Mouse (Mus musculus) liver, embryonic 16.5 days (tissue): ENCODE results near the gene S100pbp. TPM values are rescaled to one million over a fixed set of nuclear protein-coding genes. Genes with fewer than 3 reads are reported as not detected.

Source experiments
- ATAC-seq: fragments of 200-750 bp; cut with Nextera tagmentation; 2 replicates; pipeline ENCODE4 v1.8.0; 2017; ENCODE audit warnings: low read depth, mild to moderate bottlenecking, moderate number of reproducible peaks, moderate library complexity
- H3K27ac ChIP-seq: fragments of 300-500 bp; sonication (generic); 2 replicates; pipeline ENCODE4 v1.5.1; 2014; ENCODE audit warnings: mild to moderate bottlenecking, low read length
- H3K27me3 ChIP-seq: fragments of 300-500 bp; sonication (generic); 2 replicates; pipeline ENCODE4 v1.6.1; 2014; ENCODE audit warnings: low read depth, low read length, mixed read lengths; ENCODE audit not compliant: control insufficient read depth, insufficient read depth
- H3K36me3 ChIP-seq: fragments of 300-500 bp; sonication (generic); 2 replicates; pipeline ENCODE4 v1.6.1; 2014; ENCODE audit warnings: mild to moderate bottlenecking; ENCODE audit not compliant: control insufficient read depth, insufficient read depth
- H3K4me1 ChIP-seq: fragments of 300-500 bp; sonication (generic); 2 replicates; pipeline ENCODE4 v1.6.1; 2014; ENCODE audit warnings: low read depth, low read length, mixed read lengths; ENCODE audit not compliant: control insufficient read depth
- H3K4me2 ChIP-seq: fragments of 300-500 bp; sonication (generic); 2 replicates; pipeline ENCODE4 v1.6.1; 2014; ENCODE audit warnings: low read depth, low read length, mixed read lengths
- H3K4me3 ChIP-seq: fragments of 300-500 bp; sonication (generic); 2 replicates; pipeline ENCODE4 v1.5.1; 2014; ENCODE audit warnings: low read depth, mild to moderate bottlenecking, low read length
- H3K9ac ChIP-seq: fragments of 300-500 bp; sonication (generic); 2 replicates; pipeline ENCODE4 v1.6.1; 2014; ENCODE audit warnings: low read depth, low read length
- H3K9me3 ChIP-seq: fragments of 300-500 bp; sonication (generic); replicated peaks from 2 replicates; pipeline ENCODE4 v1.6.1; 2016; ENCODE audit warnings: low read length; ENCODE audit not compliant: control insufficient read depth
- WGBS: fragments of 180-500 bp; shearing (Covaris S2); extraction: QIAGEN DNeasy Blood & Tissue Kit; methylation state at CpG from one replicate; pipeline ENCODE4 v1.1.7; 2014; ENCODE audit not compliant: insufficient replicate concordance; 5-methylcytosine and 5-hydroxymethylcytosine counted together
- polyA plus RNA-seq: library from polyadenylated mRNA; unstranded; fragments of >200 nt; fragmentation: Nextera tagmentation; extraction: Ambion mirVana; gene quantifications from 2 replicates; pipeline ENCODE4 v1.2.1, GENCODE M21; 2015

The S100pbp gene
- polyA plus RNA-seq, 1 experiment from 2014 or later, result 6.1 TPM

DNA sequence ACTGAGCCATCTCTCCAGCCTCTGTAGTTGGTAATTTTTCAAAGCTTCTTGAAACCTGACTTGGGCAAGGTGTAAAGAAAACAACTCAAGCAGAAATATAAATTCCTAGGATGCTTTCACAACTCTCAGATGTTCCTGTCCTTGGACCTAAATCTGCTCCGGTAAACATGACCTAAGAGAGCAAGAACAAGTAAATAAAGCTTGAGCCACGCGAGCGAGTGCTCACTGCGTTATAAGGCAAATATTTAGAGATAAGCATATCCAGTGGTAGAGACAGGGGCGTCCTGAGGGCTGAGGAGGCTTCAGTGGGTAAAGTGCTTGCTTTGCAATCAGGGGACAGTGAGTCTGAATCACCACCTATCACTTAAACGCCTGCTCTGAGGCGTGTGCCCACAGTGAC lies 17.3 kb upstream of the S100pbp start:
- peaks cover 82% of the 10 kb centered on the region for H3K36me3 ChIP-seq
- WGBS, result 73% methylated on average over 8 of the region's 8 CpGs
- no peak overlapping the region for H3K4me2 ChIP-seq
- no peaks in the 10 kb centered on the region for H3K27me3 ChIP-seq
- H3K4me3 ChIP-seq, result no peak overlapping the region
- H3K9ac ChIP-seq, result no peak overlapping the region
- ATAC-seq, result peak; percentile 67
- no peak overlapping the region for H3K27ac ChIP-seq
- no peaks in the 10 kb centered on the region; the same call in 1 of the 2 replicates for H3K4me1 ChIP-seq
- no peaks in the 10 kb centered on the region for H3K9me3 ChIP-seq

DNA sequence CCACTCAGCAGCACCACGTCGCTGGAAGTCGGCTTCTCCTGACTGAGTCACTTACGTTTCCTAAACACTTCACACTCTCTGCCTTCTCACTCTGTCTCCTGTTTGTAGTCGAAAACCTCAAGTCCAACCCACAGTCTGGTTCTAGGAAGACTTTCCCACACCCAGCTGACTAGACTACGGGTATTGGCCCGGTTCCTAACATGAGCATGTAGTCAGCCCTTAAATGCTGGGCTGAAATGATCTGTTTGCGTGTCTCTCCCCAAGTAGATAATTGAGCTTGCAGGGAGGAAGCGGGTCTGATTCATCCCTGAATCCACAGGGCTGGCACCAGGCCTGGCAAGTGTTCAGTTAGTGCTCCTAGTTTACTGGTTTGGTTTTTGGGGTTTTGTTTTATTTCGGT lies 15.1 kb upstream of the S100pbp start:
- no peak overlapping the region for H3K9ac ChIP-seq
- H3K27ac ChIP-seq, result no peak overlapping the region
- 92% methylated on average over 10 of the region's 10 CpGs for WGBS
- no peaks in the 10 kb centered on the region for H3K27me3 ChIP-seq
- H3K9me3 ChIP-seq, result no peaks in the 10 kb centered on the region
- H3K36me3 ChIP-seq, result peaks cover 88% of the 10 kb centered on the region
- no peak overlapping the region for H3K4me3 ChIP-seq
- H3K4me1 ChIP-seq, result no peaks in the 10 kb centered on the region; the same call in 1 of the 2 replicates
- H3K4me2 ChIP-seq, result no peak overlapping the region
- ATAC-seq, result no peak

DNA sequence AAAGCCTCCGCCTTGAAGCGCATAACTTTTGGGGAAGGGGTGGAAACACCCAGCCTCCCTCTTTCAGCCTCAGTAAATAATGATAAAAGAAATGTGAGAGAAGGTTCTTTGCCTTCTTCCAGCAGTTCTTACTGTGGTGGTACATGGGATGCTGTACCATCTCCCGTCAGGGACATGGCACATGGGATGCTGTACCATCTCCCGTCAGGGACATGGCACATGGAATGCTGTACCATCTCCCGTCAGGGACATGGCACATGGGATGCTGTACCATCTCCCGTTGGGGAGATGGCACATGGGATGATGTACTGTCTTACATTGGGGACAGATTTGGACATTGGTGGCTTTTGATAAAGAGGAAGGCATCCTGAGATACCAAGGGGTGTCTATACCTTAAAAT lies 8.0 kb upstream of the S100pbp start:
- no peak overlapping the region for H3K4me2 ChIP-seq
- peaks cover 51% of the 10 kb centered on the region for H3K36me3 ChIP-seq
- 96% methylated on average over 6 of the region's 6 CpGs for WGBS
- H3K4me1 ChIP-seq, result peaks cover 8% of the 10 kb centered on the region
- no peaks in the 10 kb centered on the region for H3K9me3 ChIP-seq
- no peak overlapping the region for H3K4me3 ChIP-seq
- H3K27ac ChIP-seq, result no peak overlapping the region
- ATAC-seq, result no peak
- no peak overlapping the region for H3K9ac ChIP-seq
- no peaks in the 10 kb centered on the region for H3K27me3 ChIP-seq

DNA sequence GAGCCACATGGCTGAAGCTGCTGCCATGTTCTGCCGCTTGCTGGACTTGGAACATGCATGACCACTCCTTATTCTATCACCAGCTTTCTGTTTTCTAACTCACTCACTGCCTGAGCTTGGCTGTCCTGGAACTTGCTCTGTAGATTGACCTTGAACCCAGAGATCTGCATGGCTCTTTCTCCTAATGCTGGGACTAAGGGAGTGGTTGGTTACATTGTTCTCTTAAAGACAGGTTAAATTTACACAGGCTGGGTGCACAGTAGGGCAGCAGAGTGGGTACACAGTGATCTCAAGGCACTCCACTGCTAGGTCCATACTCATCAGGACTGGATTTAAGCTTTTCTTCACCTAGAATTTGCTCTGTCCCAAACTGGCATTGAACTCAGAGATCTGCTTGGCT lies 4.8 kb upstream of the S100pbp start:
- no peak for ATAC-seq
- Histone ChIP-seq H3K4me1 (peaks cover 26% of the 10 kb centered on the region), H3K27ac (no peak overlapping the region), H3K27me3 (no peaks in the 10 kb centered on the region), H3K4me2 (no peak overlapping the region), H3K9me3 (no peaks in the 10 kb centered on the region), H3K36me3 (peaks cover 24% of the 10 kb centered on the region), H3K9ac (no peak overlapping the region), H3K4me3 (no peak overlapping the region)
- WGBS, result 86% methylated on average over 1 of the region's 1 CpGs

DNA sequence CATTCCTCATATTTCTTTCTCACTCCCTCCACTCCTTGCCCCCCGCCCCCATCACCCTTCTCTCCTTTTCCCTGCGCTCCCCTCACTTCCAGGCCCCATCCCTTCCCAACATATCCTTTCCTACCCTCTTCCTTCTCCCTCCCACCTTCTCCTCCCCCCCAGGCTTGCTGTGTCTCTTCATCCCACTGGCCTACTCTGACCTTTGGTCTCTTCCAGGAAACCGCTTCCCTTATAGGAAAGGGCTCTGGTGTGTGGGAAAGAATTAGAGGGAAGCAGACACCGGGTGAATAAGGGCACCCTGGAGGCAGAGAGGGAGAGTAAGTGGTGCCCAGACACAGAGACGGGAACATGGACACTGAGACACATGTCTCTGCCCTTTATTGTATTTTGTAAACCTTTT lies 2.2 kb upstream of the S100pbp start:
- H3K27ac ChIP-seq, result no peak overlapping the region
- H3K36me3 ChIP-seq, result peaks cover 7% of the 10 kb centered on the region
- H3K9me3 ChIP-seq, result no peaks in the 10 kb centered on the region
- H3K27me3 ChIP-seq, result no peaks in the 10 kb centered on the region
- WGBS, result 73% methylated on average over 5 of the region's 5 CpGs
- peak overlapping the region; percentile 77 for H3K4me2 ChIP-seq
- peaks cover 33% of the 10 kb centered on the region for H3K4me1 ChIP-seq
- no peak for ATAC-seq
- H3K9ac ChIP-seq, result no peak overlapping the region; the same call in 1 of the 2 replicates
- peak overlapping the region; percentile 92 for H3K4me3 ChIP-seq

DNA sequence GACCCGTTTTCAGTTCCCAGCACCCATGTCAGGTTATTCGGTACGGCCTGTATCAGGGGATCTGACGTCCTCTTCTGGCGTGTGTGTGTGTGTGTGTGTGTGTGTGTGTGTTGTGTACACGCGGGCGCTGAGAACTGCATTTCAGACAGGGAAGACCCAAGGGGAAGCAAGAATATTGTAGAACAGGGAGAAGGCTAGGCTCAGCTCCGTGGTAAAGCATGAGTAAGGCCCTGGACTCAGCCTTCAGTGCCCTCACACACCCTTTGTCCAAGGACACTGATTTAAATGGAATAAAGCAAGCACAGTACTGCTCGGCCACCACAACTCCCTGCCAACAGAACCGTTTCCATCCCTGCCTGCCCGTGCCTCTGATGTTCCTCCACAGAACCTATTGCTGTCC lies 1.0 kb upstream of the S100pbp start:
- no peaks in the 10 kb centered on the region for H3K9me3 ChIP-seq
- H3K27me3 ChIP-seq, result no peaks in the 10 kb centered on the region
- peak overlapping the region; percentile 77 for H3K4me2 ChIP-seq
- ATAC-seq, result no peak
- H3K36me3 ChIP-seq, result peaks cover 4% of the 10 kb centered on the region
- peaks cover 33% of the 10 kb centered on the region for H3K4me1 ChIP-seq
- 2% methylated on average over 12 of the region's 12 CpGs for WGBS
- peak overlapping the region; percentile 94 for H3K9ac ChIP-seq
- peak overlapping the region; percentile 95 for H3K27ac ChIP-seq
- H3K4me3 ChIP-seq, result peak overlapping the region; percentile 92

DNA sequence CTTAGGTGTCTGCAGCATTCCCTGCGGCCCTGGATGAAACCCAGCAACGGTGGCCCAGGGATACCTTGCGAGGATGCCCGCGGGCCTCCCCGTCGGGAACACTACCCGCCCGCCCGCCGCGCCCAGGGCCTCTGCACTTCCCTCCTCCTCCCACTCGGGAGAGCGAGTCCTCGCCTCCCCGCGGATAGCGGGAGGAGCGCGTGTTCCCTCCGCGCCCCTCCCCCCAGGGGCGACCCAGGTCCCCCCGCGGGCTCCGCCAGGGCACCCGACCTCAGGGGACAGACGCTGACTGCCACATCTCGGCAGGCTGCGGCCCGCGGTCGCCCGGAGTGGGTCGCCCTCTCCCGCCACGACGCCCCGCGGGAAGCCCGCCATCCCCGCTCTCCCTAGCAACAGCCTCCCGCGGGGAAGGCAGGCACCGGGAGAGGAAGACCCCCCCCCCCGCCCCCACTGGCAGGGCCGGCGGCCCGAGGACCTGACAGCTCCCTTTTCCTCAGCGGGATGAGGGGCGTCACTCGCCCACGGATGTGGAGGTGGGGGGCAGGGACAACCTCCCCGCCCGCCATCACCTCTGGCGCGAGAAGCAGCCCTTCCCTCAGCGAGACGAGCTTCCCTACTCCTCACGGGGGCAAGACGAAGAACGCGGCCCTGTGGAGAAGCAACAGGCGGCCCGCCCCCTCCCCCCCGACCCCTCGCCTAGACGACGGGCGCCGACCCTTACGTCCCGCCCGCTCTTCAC lies 555 bp downstream of the S100pbp start:
- peak; percentile 32 for ATAC-seq
- no peaks in the 10 kb centered on the region for H3K9me3 ChIP-seq
- H3K9ac ChIP-seq, result peak overlapping the region; percentile 86
- peak overlapping the region; percentile 92 for H3K4me3 ChIP-seq
- no peaks in the 10 kb centered on the region for H3K27me3 ChIP-seq
- H3K4me1 ChIP-seq, result peaks cover 30% of the 10 kb centered on the region
- WGBS, result under 1% methylated on average over 56 of the region's 74 CpGs
- peaks cover 3% of the 10 kb centered on the region for H3K36me3 ChIP-seq
- H3K27ac ChIP-seq, result peak overlapping the region; percentile 88
- peak overlapping the region; percentile 90 for H3K4me2 ChIP-seq

DNA sequence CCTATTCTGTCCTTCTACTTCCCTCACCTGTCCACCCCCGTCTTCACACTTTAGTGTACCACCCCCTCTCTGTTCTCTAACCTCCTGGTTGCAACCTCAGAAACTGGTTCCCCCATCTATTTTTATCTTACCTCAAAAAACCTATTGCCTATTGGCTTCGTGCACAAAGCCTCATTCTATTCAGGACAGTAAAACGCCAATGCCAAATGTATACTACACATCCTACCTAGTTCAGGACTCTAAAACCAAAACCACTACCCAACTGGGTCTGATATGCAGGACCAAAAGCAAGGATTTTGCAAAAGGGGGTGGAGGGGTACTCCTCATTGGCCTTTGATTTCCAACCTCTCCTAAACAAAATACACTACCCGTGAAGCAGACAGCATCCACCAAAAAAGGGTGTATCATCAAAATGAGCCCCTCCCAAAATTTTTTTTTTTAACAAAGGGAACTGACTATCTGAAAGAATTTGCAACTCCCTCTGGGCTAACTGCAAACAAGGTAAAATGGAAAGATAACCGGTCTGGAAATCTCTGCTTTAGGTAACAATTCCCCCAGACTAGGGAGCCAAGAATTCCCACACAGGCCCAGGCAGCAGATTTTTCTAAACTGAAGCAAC lies 1.4 kb downstream of the S100pbp start:
- H3K27ac ChIP-seq, result peak overlapping the region; percentile 88; the same call in 1 of the 2 replicates
- peak overlapping the region; percentile 86 for H3K9ac ChIP-seq
- whole genome bisulfite sequencing, result 32% methylated on average over 5 of the region's 5 CpGs
- peaks cover 26% of the 10 kb centered on the region for H3K4me1 ChIP-seq
- no peaks in the 10 kb centered on the region for H3K9me3 ChIP-seq
- peak overlapping the region; percentile 92 for H3K4me3 ChIP-seq
- H3K36me3 ChIP-seq, result no peaks in the 10 kb centered on the region
- H3K27me3 ChIP-seq, result no peaks in the 10 kb centered on the region
- ATAC-seq, result no peak
- peak overlapping the region; percentile 90 for H3K4me2 ChIP-seq

DNA sequence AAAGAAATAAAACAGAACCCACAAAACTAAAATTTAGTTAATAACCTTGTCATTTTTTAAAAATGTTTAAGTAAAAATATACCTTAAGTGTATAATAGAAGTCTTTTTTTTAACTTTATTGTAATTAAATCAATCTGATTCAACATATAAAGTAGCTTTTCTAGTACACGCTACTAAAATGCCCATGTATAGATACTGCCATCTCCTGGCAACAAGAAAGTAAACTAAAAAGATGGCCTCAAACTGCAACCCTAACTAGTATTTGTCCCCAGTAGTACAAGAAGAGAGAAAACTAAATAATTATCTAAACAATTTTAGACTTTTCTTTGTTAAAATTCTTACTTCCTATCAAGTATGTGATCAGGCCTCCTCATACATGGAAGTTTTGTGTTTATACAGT lies 10.0 kb downstream of the S100pbp start:
- Histone ChIP-seq H3K9me3 (no peaks in the 10 kb centered on the region), H3K4me2 (no peak overlapping the region), H3K27ac (no peak overlapping the region), H3K27me3 (no peaks in the 10 kb centered on the region), H3K4me1 (peaks cover 2% of the 10 kb centered on the region; the same call in 1 of the 2 replicates), H3K9ac (no peak overlapping the region), H3K4me3 (no peak overlapping the region), H3K36me3 (peaks cover 13% of the 10 kb centered on the region)
- 59% methylated on average over 1 of the region's 1 CpGs for WGBS
- ATAC-seq, result no peak
